Mouse (Mus musculus): ENCODE data around the gene Nprl3.

GRCm38 (mm10) chr11:32215372-32216162 is 51.9 kb downstream of the Nprl3 start:
- TF ChIP-seq CTCF (IDR thresholded peaks at IDR 0.05) (no peak), EP300 (IDR thresholded peaks at IDR 0.05) (no peak)
